Mouse (Mus musculus) fat pad, adult 2 months (tissue): ENCODE results near the gene Rwdd4a.

Experiments
- DNase-seq: peaks from one replicate; pipeline ENCODE4 v3.0.0-alpha.2; 2011; ENCODE audit warnings: low read depth, low spot score; ENCODE audit errors: extremely low read depth

The Rwdd4a gene

GRCm38 (mm10) chr8:47581454-47581853, 48.0 kb downstream of the Rwdd4a start:
- DNase-seq: no peak

GRCm38 (mm10) chr8:47588616-47589015, 55.2 kb downstream of the Rwdd4a start:
- DNase-seq: no peak

GRCm38 (mm10) chr8:47590400-47590799, 56.9 kb downstream of the Rwdd4a start:
- no peak for DNase-seq

- no peak for DNase-seq
Measured at GRCm38 (mm10) chr8:47600664-47601063, 67.2 kb downstream of the Rwdd4a start.
